Mouse (Mus musculus) heart, embryonic 11.5 days (tissue): ENCODE measurements around the gene Lcat. TPM values are rescaled to one million over a fixed set of nuclear protein-coding genes. Genes with fewer than 3 reads are reported as not detected.
A peak's percentile ranks its signal among the peaks of the same experiment; 100 is the strongest.

Experiments
- ATAC-seq: fragments of 200-750 bp; cut with Nextera tagmentation; replicated peaks from 2 replicates; pipeline ENCODE4 v1.8.0; 2017; ENCODE audit warnings: moderate library complexity; ENCODE audit not compliant: insufficient number of reproducible peaks, low FRiP score, low TSS enrichment
- H3K27ac ChIP-seq: fragments of 300-500 bp; sonication (generic); 2 replicates; pipeline ENCODE4 v1.5.1; 2014; ENCODE audit warnings: mild to moderate bottlenecking, low read depth, low read length
- H3K27me3 ChIP-seq: fragments of 300-500 bp; sonication (generic); 2 replicates; pipeline ENCODE4 v1.6.1; 2014; ENCODE audit warnings: mild to moderate bottlenecking, low read length, mixed read lengths; ENCODE audit not compliant: control insufficient read depth, insufficient read depth
- H3K36me3 ChIP-seq: fragments of 300-500 bp; sonication (generic); 2 replicates; pipeline ENCODE4 v1.6.1; 2014; ENCODE audit warnings: mild to moderate bottlenecking, low read length, moderate library complexity, mixed read lengths; ENCODE audit not compliant: control insufficient read depth, insufficient read depth
- H3K4me1 ChIP-seq: fragments of 300-500 bp; sonication (generic); 2 replicates; pipeline ENCODE4 v1.6.1; 2014; ENCODE audit warnings: low read length; ENCODE audit not compliant: control insufficient read depth, insufficient read depth
- H3K4me2 ChIP-seq: fragments of 300-500 bp; sonication (generic); 2 replicates; pipeline ENCODE4 v1.6.1; 2014; ENCODE audit warnings: mild to moderate bottlenecking, moderate library complexity
- H3K4me3 ChIP-seq: fragments of 300-500 bp; sonication (generic); 2 replicates; pipeline ENCODE4 v1.5.1; 2014; ENCODE audit warnings: low read depth, low read length
- H3K9ac ChIP-seq: fragments of 300-500 bp; sonication (generic); 2 replicates; pipeline ENCODE4 v1.6.1; 2014; ENCODE audit warnings: mild to moderate bottlenecking, low read depth, low read length, moderate library complexity
- H3K9me3 ChIP-seq: fragments of 300-500 bp; sonication (generic); replicated peaks from 2 replicates; pipeline ENCODE4 v1.6.1; 2016; ENCODE audit warnings: low read length; ENCODE audit not compliant: control insufficient read depth
- WGBS: fragments of 180-500 bp; shearing (Covaris S2); extraction: QIAGEN DNeasy Blood & Tissue Kit; methylation state at CpG from one replicate; pipeline ENCODE4 v1.1.7; 2014; ENCODE audit not compliant: insufficient replicate concordance; 5-methylcytosine and 5-hydroxymethylcytosine counted together
- polyA plus RNA-seq: library from polyadenylated mRNA; unstranded; fragments of >200 nt; fragmentation: Nextera tagmentation; extraction: Ambion mirVana; gene quantifications from 2 replicates; pipeline ENCODE4 v1.2.1, GENCODE M21; 2014

Gene Lcat
- polyA plus RNA-seq, 1 experiment from 2014 or later, result 2.6 TPM

GRCm38 (mm10) chr8:105937496-105938305, 5.5 kb downstream of the Lcat start:
- 2% methylated on average over 33 of the region's 33 CpGs for WGBS
- H3K9ac ChIP-seq, result peak overlapping the region; percentile 90

GRCm38 (mm10) chr8:105936866-105937475, 6.2 kb downstream of the Lcat start:
- ATAC-seq, result peak; percentile 84
- peak overlapping the region; percentile 83 for H3K4me3 ChIP-seq
- under 1% methylated on average over 30 of the region's 30 CpGs for WGBS
- H3K27me3 ChIP-seq, result no peaks in the 10 kb centered on the region
- H3K27ac ChIP-seq, result peak overlapping the region; percentile 94
- H3K9ac ChIP-seq, result peak overlapping the region; percentile 90
- no peaks in the 10 kb centered on the region for H3K9me3 ChIP-seq
- peaks cover 8% of the 10 kb centered on the region for H3K4me1 ChIP-seq
- H3K4me2 ChIP-seq, result peak overlapping the region; percentile 97
- peaks cover 14% of the 10 kb centered on the region for H3K36me3 ChIP-seq

More at GRCm38 (mm10) chr8:105937496-105938305, 5.5 kb downstream of the Lcat start:
- Histone ChIP-seq H3K4me2 (peak overlapping the region; percentile 97), H3K4me3 (peak overlapping the region; percentile 83), H3K27ac (peak overlapping the region; percentile 94), H3K4me1 (peaks cover 8% of the 10 kb centered on the region), H3K9me3 (no peaks in the 10 kb centered on the region), H3K27me3 (no peaks in the 10 kb centered on the region), H3K36me3 (peaks cover 16% of the 10 kb centered on the region)
- ATAC-seq, result 0 out of 2 replicates have a peak, but pooled peaks have one; percentile 32

GRCm38 (mm10) chr8:105935863-105936603, 7.1 kb downstream of the Lcat start:
- Histone ChIP-seq H3K27me3 (no peaks in the 10 kb centered on the region), H3K36me3 (peaks cover 7% of the 10 kb centered on the region), H3K4me3 (peak overlapping the region; percentile 83), H3K9ac (peak overlapping the region; percentile 90), H3K4me2 (peak overlapping the region; percentile 97), H3K4me1 (peaks cover 8% of the 10 kb centered on the region), H3K9me3 (no peaks in the 10 kb centered on the region), H3K27ac (peak overlapping the region; percentile 57; the same call in 1 of the 2 replicates)
- WGBS, result 24% methylated on average over 7 of the region's 7 CpGs
- no peak for ATAC-seq

DNA sequence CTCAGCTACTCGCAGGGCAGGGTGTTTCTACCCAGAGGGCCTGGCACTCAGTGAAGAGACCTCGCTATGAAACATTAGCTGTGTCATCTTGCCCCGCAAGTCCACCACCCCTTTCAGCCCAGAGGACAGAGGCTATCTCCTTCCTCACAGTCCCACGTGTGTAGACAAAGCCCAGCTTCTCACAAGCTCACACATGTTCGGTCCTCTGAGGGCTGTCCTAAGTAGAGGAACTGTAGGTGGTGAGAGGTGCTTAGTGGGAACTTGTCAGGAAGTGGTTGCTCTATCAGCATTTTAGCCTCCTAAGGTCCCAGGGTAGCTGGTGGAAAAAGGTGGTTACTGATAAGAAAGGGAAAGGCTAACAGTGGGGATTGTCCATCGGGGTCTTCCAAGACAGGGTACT, 8.1 kb downstream of the Lcat start:
- no peak overlapping the region for H3K4me3 ChIP-seq
- H3K9ac ChIP-seq, result no peak overlapping the region
- 51% methylated on average over 6 of the region's 6 CpGs for WGBS
- H3K27ac ChIP-seq, result no peak overlapping the region
- peaks cover 5% of the 10 kb centered on the region; the same call in 1 of the 2 replicates for H3K36me3 ChIP-seq
- no peaks in the 10 kb centered on the region for H3K9me3 ChIP-seq
- no peak for ATAC-seq
- H3K4me2 ChIP-seq, result no peak overlapping the region
- peaks cover 8% of the 10 kb centered on the region for H3K4me1 ChIP-seq
- H3K27me3 ChIP-seq, result no peaks in the 10 kb centered on the region

GRCm38 (mm10) chr8:105933762-105934161, 9.4 kb downstream of the Lcat start, which contains the start of gene Ctrl:
Ctrl (minus strand) TSS chr8:105933862.
- no peak within 1 kb of the TSS for H3K4me2 ChIP-seq
- peaks cover 4% of the 10 kb centered on the region; the same call in 1 of the 2 replicates for H3K36me3 ChIP-seq
- H3K4me3 ChIP-seq, result no peak within 1 kb of the TSS
- H3K9ac ChIP-seq, result no peak within 1 kb of the TSS
- no peak within 1 kb of the TSS for H3K27ac ChIP-seq
- WGBS, result 87% methylated on average over 2 of the region's 2 CpGs
- H3K9me3 ChIP-seq, result no peaks in the 10 kb centered on the region
- no peak for ATAC-seq
- H3K4me1 ChIP-seq, result peaks cover 8% of the 10 kb centered on the region
- no peaks in the 10 kb centered on the region for H3K27me3 ChIP-seq

GRCm38 (mm10) chr8:105932525-105932924, 10.7 kb downstream of the Lcat start:
- ATAC-seq, result no peak

GRCm38 (mm10) chr8:105931271-105931670, 11.9 kb downstream of the Lcat start:
- H3K36me3 ChIP-seq, result peaks cover 4% of the 10 kb centered on the region; the same call in 1 of the 2 replicates
- 83% methylated on average over 3 of the region's 3 CpGs for WGBS

More at GRCm38 (mm10) chr8:105932525-105932924, 10.7 kb downstream of the Lcat start:
- H3K4me2 ChIP-seq, result no peak overlapping the region
- H3K4me3 ChIP-seq, result no peak overlapping the region
- H3K27me3 ChIP-seq, result no peaks in the 10 kb centered on the region
- H3K36me3 ChIP-seq, result peaks cover 4% of the 10 kb centered on the region; the same call in 1 of the 2 replicates
- H3K4me1 ChIP-seq, result peaks cover 8% of the 10 kb centered on the region
- H3K27ac ChIP-seq, result no peak overlapping the region
- no peak overlapping the region for H3K9ac ChIP-seq
- no peaks in the 10 kb centered on the region for H3K9me3 ChIP-seq
- 82% methylated on average over 11 of the region's 11 CpGs for WGBS

DNA sequence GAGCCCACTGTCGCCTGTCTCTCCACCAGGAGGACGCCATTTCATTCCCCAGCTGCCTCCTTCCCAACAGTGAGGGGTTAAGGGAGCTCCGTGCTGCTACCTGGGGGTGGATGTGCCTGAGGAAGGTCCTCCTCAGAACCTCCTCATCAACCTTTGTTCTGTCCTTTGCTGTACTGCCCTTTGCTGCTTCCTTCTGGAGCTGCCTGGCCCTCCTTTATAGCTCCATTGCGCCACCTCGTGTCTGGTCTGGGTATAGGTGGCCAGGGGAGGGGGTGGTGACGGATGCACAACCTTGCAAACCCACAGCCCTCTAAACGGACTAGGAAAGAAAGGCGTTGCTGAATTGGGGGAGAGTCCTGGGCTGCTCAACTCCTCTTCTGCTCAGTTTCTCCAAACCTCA, 12.6 kb downstream of the Lcat start:
- Histone ChIP-seq H3K4me1 (no peaks in the 10 kb centered on the region), H3K4me3 (no peak overlapping the region), H3K4me2 (no peak overlapping the region), H3K27me3 (no peaks in the 10 kb centered on the region), H3K27ac (no peak overlapping the region), H3K36me3 (peaks cover 4% of the 10 kb centered on the region; the same call in 1 of the 2 replicates), H3K9me3 (no peaks in the 10 kb centered on the region), H3K9ac (peak overlapping the region; percentile 23; the same call in 1 of the 2 replicates)
- no peak for ATAC-seq
- 16% methylated on average over 8 of the region's 8 CpGs for WGBS

More at GRCm38 (mm10) chr8:105931271-105931670, 11.9 kb downstream of the Lcat start:
- no peak overlapping the region for H3K27ac ChIP-seq
- H3K4me3 ChIP-seq, result no peak overlapping the region
- no peaks in the 10 kb centered on the region for H3K27me3 ChIP-seq
- ATAC-seq, result no peak
- no peak overlapping the region for H3K4me2 ChIP-seq
- H3K4me1 ChIP-seq, result peaks cover 4% of the 10 kb centered on the region
- no peaks in the 10 kb centered on the region for H3K9me3 ChIP-seq
- H3K9ac ChIP-seq, result no peak overlapping the region
